Mouse (Mus musculus) kidney, adult 2 months (tissue): ENCODE results near the gene Zfp523.

Experiments
- CTCF ChIP-seq: fragments of 200-500 bp; conservative IDR thresholded peaks from 2 replicates; pipeline ENCODE4 v1.5.1; 2011; ENCODE audit warnings: low read depth, mild to moderate bottlenecking, control low read depth, low read length, moderate library complexity, mixed read lengths; ENCODE audit not compliant: insufficient read depth, insufficient read length
- POLR2A ChIP-seq: fragments of 200-500 bp; IDR thresholded peaks from one replicate; pipeline ENCODE4 v1.6.1; 2011; ENCODE audit warnings: low read depth, low read length, control low read depth

DNA sequence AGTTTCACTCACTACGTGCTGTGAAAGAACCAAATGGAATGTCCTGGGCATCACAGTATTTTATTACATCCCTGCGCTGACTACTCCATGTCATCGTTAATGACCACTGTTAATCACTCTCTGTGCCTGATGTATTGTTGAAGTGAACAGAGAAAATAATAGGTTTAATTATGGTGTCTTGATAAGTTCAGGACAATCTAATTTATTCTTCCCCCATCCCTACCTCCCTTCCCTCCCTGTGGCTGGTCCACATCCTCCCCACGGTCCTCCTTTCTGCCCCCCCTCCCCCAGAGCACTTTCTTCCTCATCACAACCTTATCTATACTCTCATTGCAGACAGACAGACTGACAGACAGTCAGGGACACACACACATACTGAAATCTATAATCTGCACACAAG lies 77.9 kb downstream of the Zfp523 start:
- no peak for TF ChIP-seq CTCF
- no peak for TF ChIP-seq POLR2A
